Mouse (Mus musculus): ENCODE results near the gene Olfr1513.

Gene Olfr1513

DNA sequence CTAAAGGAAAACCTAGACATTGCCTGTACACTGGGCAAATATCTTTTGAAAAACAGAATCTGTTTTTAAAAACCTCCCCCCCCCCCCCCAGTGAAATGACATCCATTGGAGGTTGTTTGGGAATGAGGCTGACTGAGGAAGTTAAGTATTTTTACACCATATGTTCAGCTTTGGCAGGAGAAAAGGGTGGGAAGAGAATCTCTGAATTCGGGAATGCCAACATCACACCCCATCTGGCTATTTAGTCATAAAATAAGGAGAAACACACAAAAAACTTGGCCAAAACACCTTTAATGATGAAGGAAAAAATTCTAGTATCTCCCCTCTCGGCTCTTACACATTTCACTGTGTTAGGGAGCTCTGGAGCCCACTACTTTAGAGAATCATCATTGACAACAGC, 45.3 kb downstream of the Olfr1513 start:
- in situ Hi-C loops (cut with MboI, MseI) = loop anchor here (25.0 kb wide), 1 partner anchor 1876 kb away; no protein-coding TSS in a partner anchor

DNA sequence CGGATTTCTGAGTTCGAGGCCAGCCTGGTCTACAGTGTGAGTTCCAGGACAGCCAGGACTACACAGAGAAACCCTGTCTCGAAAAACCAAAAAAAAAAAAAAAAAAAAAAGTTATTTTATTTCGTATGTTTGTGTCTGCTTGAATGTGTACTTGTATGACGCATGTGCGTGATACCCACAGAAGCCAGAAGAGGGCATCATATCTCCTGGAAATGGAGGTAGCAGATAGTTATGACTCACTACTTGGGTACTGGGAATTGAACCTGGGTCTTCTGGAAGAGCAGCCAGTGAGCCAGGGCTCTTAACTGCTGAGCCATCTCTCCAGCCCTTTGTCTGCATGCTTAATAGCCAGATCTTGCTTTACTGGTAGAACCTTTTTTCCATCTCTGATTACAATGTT, 45.9 kb downstream of the Olfr1513 start:
- in situ Hi-C loops (cut with MboI, MseI) = loop anchor here (25.0 kb wide), 1 partner anchor 1877 kb away; no protein-coding TSS in a partner anchor

DNA sequence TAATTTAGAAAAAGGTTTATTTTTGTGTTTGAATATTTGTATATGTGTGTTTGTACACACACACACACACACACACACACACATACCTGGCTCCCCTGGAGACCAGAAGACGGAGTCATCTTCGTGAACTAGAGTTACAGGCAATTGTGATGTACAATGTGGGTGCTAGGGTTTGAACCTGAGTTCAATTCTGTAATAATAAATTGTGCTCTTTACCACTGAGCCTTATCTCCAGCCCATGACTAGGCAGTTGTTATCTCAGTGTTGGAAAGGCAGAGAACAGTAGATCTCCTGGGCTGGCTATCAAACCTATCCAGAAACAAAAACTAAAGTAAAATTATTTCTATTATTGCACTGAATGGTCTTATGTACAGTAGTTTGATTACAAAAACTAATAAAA, 50.1 kb downstream of the Olfr1513 start:
- in situ Hi-C loops (cut with MboI, MseI) = loop anchor here (5.0 to 25.0 kb wide), 2 partner anchors 36 to 1881 kb away; no protein-coding TSS in a partner anchor

DNA sequence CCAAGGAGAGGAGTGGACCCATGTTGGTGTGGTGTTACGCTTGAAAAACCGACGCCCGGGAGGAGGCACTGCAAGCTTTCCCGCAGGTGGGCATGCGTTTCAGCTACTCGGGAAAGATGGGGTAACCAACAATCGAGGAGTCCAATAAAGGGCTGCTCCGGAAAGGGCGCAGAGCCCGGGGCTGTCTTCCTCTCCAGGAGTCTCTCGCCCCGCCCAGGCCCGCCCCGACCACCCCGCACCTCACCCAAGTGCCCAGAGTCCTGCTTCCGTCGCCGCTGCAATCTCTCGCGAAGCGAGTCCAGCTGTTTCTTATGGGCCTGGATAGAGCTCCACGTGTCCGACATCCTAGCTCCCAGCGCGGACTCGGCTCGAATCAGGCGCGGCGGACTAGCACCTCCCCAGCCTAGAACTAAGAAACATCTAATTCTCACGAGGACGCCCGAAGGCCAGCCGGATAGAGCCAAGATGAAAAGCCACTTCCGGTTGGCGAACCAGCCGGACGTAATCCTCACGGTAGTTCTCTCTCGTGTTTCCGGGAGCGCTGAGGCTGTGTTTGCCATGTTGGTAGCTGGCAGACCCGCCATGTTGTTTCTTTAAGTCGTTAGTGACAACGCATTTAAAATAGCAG, 51.5 kb downstream of the Olfr1513 start, which contains the start of gene Mettl3:
TSS of gene Mettl3 (minus strand) at position 485 of the 628 bp plus-strand sequence.
- in situ Hi-C loops (cut with MboI, MseI) = loop anchor here (5.0 to 25.0 kb wide), 2 partner anchors 38 to 1883 kb away; no protein-coding TSS in a partner anchor

DNA sequence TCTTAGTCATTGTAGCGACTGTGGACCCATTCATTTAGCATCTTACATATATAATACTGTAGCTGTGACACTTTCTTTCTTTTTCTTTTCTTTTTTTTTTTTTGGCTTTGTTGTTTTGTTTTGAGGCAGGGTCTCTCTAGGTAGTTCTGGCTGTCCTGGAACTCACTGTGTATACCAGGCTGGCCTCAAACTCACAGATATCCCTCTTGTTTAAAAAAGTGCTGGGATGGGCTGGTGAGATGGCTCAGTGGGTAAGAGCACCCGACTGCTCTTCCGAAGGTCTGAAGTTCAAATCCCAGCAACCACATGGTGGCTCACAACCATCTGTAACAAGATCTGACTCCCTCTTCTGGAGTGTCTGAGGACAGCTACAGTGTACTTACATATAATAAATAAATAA, 52.7 kb downstream of the Olfr1513 start:
- in situ Hi-C loops (cut with MboI, MseI) = loop anchor here (25.0 kb wide), 1 partner anchor 1884 kb away; no protein-coding TSS in a partner anchor
